Mouse (Mus musculus) gastrocnemius, postnatal 25 days (tissue): ENCODE results near the gene A930004D18Rik. TPM values are rescaled to one million over a fixed set of nuclear protein-coding genes. Genes with fewer than 3 reads are reported as not detected.
A peak's percentile ranks its signal among the peaks of the same experiment; 100 is the strongest.

ENCODE experiments used
- DNase-seq: peaks from one replicate; pipeline ENCODE4 v3.0.0; 2022
- long read RNA-seq, 2 experiments: library from polyadenylated mRNA; stranded (forward); transcript quantifications; one replicate each; pipeline ENCODE4 v2.0.0; 2021
- total RNA-seq, 2 experiments: library from RNA; stranded (reverse); gene quantifications; 1 replicate in 1 of 2; 2 replicates in 1 of 2; pipeline ENCODE4 v1.2.3; 2021

The A930004D18Rik gene
- total RNA-seq, result 1 to 10 TPM in 1 of 2 experiments, under 1 TPM in 1; 0.20 to 1.6 TPM
- long read RNA-seq, experiment 1, result 0 reads
- long read RNA-seq, experiment 2, partial matches to known transcripts, result 0 of 1 reads
- long read RNA-seq, experiment 2, other reads (novel, unspliced or antisense), result 0 of 1 reads

DNA sequence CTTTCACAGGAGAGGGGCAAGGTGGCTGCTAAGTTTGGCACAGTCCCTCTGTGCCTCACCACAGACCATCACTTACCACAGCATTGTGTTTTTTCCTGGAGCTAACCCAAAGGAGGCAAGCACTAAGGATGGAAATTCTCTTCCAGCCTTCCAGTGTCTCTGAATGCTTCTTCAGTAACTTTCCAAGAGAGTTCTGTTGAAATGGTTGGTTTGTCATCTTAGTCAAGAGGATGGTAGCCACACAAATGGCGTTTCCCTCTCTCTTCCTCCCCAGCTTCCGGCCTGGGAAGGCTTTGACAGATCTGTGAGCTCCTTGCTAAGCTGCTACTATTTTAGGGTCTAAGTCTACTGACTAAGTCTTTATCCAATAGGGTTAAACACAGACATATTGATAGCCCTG is at the start of gene A930004D18Rik:
Gene A930004D18Rik (minus strand): TSS at position 247 of the 400 bp plus-strand sequence.
- no peak for DNase-seq

DNA sequence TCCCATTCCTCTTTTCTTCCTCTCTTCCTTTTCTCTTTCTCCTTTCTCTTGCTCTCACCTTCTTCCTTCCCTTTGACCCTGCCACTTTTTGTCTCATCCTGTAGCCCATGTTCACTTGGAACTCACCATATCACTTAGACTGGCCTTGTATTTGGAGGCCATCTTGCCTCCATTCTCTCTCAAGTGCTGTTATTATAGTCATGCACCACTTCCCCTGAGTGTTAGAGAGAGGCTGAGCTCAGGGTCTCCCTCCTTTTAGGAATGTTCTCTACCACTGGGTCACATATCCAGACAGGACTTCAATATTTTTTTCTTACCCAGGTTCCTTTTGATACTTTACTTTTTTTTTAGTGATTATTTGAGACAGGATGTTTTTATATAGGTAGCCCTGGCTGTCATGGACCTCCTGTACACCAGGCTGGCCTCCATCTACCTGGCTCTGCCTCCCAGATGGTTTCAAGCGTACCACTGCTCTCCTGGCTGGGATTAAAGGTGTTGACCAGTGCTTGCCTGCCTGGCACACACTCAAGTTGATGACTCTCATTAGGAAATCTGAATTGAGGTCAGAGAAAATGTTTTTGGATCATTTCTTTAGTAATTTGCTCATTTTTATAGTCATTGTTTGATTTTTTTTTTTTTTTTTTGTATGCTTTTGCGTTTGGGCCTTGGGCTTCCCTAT is 42.8 kb upstream of the A930004D18Rik start:
- DNase-seq, result no peak

DNA sequence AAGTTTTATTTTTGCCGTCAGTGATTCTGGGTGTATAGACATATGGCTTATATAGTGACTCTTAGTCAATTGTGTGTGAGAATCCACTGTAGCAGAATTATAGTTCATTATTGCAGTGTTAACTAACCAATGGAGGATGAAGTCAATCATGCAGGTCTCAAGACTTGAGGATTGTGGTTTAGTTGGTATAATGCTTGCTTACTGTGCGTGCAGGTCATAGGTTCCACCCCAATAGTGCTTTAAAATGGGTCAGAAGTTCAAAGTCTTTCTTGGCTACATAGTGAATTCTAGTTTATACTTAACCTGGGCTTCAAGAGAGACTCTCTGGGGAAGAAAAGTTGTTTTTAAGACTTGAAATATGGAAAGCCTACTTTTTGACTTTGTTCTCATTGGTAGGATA is 34.4 kb upstream of the A930004D18Rik start:
- no peak for DNase-seq

DNA sequence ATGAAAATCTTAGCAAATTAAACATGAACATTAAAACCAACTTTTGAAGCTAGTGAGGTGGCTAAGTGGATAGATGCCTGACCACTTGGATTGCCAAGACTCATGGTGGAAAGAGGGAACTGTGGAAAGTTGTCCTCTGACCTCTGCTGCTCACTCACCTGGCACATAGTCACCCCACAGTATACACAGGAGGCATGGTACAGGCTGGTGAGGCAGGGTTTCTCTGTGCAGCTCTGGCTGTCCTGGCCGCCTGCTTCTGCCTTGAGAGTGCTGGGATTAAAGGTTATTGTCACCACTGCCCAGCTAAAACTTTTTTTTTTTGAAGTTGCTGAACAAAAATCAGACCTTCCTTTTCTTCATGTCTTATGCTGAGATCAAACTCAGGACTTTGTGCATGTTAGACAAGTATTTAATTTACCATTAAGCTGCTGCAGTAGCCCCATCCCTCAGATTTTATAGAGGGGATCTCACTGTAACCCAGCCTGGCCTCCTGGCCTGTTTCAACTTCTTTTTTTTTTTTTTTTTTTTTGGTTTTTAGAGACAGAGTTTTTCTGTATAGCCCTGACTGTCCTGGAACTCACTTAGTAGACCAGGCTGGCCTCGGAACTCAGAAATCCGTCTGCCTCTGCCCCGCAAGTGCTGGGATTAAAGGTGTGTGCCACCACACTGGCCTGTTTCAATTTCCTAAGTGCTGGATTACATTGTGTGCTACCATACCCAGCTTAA is 30.7 kb upstream of the A930004D18Rik start:
- no peak for DNase-seq

DNA sequence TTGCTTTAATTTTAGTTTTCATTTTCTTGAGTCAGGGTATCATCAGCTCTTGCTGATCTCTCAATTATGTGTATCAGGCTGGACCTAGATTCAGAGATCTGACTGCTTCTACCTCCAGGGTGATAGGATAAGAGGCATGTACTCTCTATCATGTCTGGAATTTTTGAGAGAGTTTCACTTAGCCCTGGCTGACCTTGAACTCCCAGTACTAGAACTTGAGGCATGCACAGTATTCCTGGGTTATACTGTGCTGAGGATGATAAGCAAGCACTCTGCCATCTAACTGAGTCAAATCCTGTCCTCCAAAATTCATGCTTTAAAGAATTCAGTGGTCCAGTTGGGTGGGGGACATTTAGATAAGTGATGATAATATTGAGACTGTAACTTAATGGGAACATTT is 28.9 kb upstream of the A930004D18Rik start:
- DNase-seq, result no peak

GRCm38 (mm10) chr2:18065708-18066030 is 28.1 kb upstream of the A930004D18Rik start:
- no peak for DNase-seq

DNA sequence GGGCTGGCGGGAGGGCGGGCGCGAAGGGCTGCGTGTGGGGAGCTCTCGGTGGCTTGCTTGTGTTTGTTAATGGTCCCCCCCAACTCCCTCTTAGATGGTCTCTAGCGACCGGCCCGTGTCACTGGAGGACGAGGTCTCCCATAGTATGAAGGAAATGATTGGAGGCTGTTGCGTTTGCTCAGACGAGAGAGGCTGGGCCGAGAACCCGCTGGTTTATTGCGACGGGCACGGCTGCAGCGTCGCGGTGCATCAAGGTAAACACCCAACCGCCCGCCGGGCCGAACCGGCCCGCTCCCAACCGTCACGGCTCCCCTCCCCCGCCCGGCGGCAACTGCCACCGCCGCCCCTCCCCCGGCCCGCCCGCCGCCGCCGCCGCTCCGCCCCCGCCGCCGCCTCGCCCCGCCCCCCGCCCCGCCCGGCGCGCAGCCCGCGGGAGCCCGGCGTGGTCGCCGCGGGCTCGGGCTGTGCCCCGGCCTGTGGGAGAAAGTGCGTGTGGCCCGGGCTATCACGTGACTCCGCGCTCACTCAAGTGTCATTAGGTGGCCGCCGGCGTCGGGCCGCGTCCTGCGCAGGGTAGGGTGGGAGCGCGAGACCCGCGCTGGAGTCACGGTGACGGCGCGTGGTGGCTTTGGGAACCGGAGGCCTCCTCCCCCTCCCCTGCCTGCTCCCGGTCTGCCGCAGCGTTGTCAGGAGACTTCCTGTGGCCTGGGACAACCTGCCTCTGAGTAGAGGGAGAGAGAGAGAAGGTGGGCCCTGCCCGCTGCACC is 27.6 kb upstream of the A930004D18Rik start:
- DNase-seq, result peak; percentile 78

DNA sequence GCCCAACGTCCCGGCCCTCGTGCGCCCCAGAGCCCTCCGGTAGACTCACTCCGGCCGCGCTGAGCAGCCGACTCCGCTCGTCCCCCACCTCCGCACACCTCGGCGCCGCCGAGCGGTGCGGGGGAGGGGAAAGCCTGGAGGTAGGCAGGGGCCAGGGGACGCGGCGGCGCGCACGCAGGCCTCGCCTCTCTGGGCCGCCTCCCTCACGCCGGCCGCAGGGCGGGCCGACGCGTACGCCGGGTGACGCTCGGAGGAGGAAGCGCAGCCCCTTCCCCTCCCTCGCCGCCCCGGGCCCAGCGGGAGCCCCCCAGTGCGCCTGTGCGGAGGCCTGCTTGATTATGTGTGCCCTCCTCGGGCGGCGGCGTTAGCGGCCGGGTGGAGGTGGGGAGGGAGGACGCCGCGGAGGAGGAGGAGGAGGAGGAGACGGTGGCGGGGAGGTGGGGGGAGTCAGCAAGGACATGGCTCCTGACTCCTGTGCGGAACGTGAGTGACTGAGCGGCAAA is 26.9 kb upstream of the A930004D18Rik start:
- DNase-seq, result peak; percentile 93

DNA sequence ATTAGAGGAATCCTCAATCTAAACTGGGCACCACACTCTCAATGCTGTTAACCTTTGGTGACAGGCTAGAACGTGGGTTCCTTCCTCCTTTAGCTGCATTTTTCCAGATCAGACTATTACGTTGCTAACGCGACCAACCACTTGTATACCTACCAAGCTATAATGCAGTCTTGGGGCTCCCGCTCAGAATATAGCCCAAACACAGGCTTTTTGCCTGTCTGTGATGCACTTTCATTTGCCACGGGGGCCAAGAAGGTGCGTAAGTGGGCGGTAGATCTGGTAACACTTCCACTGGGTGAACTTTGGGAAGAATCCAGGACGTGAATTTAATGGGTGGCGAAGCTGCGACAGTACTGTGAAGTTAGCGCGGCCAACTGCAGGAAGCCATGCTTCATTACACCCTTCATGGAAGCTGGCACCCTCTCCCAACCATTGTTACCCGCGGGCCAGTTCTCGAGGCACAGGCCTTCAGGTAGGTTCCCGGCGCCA is 26.3 kb upstream of the A930004D18Rik start:
- peak; percentile 58 for DNase-seq

DNA sequence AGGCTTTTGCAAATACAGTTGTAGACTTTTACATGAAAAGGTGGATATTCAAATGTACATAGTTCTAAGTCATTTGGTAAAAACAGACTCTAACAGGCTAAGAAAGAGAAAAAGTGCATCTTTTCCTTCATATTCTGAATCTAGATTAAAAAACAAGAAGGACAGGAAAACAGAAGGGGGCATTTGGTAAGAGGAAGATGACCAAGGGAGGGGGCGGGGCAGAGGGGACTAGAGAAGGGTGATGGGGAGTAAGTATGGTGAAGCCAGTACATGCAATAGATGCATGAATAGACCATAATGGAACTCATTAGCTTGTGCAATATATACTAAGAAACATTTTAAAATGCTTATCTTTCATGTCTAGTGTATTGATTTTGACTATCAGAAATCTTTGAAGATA is 22.9 kb upstream of the A930004D18Rik start:
- DNase-seq, result no peak

DNA sequence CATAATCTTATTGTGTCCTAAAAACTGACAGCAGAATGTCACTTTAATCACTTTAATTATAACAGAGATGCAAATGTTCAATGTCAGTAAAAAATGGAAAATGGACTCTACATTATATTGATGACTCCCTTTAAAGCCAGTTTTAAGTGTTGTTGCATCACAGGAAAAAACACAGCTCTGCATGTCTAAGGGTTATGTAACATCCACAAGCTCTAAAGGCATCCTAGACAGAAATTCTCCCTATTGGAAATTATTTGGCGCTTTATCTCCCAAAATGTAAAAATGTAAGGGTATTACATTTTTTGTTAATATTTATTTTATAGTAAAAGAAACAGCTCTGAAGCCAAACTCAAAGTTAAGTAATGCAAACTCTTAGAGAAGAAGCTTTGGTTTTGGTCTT is 22.4 kb upstream of the A930004D18Rik start:
- no peak for DNase-seq

GRCm38 (mm10) chr2:18059063-18059462 is 21.5 kb upstream of the A930004D18Rik start:
- no peak for DNase-seq

DNA sequence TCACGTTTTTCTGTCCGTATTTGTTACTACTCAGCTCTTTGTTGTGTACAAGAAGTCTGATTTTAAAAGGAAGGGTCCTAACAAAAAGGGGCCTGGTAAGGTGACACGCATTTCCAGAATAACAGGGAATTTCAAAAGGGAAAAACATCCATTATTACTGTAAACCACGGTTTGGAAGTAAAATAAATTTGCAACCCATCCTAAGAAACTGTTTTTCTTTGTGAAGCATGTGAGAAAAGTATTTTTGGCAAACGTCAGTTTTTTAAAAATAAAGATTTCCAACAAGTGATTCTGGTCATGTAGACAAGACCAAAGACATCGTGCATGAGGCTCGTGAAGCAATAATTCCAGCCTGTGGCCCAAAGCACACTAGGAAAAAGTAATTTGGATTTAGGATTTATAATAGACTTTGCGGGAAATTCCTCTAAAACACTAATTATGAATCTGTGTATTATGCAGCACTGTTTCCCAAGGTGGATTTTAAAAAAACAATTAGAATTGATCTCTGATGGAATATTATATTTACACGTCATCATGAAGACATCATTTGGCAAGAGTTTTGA is 20.7 kb upstream of the A930004D18Rik start:
- DNase-seq, result no peak

GRCm38 (mm10) chr2:18057336-18058145 is 20.0 kb upstream of the A930004D18Rik start:
- peak; percentile 69 for DNase-seq

DNA sequence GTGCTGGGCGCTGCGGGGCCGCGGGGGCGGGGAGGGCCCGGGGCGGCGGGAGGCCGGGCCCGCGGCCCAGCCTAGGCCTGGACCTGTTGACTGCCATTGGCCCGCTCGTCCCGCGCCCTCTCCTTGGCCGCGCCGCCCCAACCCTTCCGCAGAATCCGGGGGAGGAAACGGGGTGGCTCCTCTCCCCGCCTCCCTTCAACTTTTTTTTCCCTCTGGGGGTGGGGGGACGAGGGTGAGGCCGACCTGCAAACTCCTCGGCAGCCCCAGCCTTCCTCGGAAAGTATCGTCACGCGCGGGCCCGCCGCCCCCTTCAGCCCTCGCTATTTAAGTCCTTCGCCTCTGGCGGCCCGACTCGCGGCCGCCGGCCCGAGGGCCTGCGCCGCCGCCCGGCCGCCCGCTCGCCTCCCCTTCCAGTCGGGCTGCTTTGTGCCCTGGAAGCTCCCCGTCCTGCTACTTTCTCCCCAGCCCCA is 19.3 kb upstream of the A930004D18Rik start:
- DNase-seq, result peak; percentile 98

DNA sequence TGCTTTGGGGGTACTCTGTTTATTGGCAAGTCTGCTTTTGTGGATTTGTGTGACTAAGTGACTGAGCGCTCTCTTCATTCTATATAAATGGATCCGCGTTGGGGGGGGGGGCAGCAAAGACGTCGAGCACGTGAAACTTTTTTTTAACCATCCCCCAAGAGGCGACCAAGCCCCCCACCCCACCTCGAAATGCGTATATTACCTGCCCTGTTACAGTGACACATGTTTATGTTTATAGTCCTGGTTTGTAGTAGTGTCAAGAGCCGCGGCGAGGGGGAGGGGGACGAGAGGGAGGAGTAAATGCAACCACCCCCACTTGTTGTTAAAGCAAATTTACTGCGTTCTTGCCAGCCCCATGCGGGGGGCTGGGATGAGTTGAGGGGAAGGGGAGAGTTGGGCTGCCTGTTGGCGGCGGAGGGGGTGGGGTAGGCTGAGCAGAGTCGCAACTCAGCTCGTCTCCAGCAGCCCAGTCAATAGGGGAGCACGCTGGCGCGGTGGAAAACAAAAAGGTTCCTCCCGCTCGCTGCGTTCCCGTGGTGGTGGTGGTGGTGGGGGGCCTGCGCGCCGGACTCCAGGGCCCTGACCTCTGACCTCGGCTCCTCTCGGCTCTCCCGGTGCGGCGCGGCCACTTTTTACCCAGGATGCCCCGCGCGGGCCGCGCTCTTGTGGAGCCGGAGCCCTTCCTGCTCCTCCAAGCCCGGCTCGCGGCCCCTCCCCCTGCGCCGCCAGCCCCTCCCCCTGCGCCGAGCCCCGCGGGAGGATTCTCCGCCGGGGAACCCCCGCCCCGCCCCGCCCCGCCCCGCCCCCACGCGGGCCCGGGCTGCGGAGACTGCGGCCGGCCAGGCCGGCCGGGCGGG is 18.6 kb upstream of the A930004D18Rik start:
- no peak for DNase-seq

GRCm38 (mm10) chr2:18055016-18055928 is 17.7 kb upstream of the A930004D18Rik start, which contains the start of gene Mllt10:
Gene Mllt10 (plus strand): TSS chr2:18055237.
- DNase-seq, result no peak

DNA sequence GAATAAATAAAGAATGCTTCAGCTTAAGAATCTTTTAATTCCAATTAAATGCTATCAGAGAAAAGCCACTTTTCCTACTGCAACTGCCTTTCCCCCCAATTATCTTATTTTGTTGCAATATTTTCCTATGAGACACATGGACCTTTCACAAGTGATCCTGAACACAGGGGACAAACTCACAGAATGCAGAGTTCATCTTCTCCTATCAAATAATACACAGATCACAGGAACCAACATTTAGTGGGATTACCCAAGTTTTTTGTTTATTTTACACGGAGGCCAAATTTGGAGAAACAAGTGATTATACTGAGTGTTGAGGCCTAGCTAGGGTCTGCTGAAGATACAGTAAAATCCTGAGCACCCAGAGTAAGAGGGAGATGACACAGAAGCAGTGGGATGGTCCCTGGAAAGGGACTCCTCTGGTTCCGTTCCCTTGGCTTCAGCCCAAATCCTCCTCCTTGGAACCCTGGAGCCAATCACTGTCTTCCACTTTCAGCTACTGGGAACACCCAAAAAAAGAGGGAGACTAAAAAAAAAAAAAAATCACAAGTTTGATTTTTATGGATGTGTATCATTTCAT is 16.5 kb upstream of the A930004D18Rik start:
- peak; percentile 19 for DNase-seq
